Comparison of ENCODE assay signal across 8 mouse cellular contexts in the genomic region with DNA sequence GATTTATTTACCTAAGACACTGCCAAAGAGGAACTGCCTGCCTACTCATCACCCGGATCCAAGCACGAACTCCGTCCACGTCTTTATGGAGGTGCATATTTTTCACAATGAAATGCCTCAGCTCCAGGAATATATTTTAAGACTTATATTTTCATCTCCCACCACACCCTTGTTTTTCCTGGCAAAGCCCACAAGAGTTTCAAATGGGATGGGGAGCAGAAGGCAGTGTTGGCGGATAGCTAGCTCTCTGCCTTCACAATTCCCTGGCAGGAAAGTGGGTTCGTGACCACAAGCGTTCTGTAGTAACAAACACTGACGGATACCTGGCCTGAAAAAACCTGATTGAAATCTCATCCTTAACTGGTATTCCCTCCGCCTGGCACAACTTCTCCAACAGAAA. TPM values are rescaled to one million over a fixed set of nuclear protein-coding genes. Genes with fewer than 3 reads are reported as not detected.
DNase-seq lines count a peak whose midpoint lies in the region; ATAC-seq and TF ChIP-seq lines count a peak whose summit lies in the region.

No protein-coding gene starts in this region.

- H3K36me3 ChIP-seq in C2C12 (ENCODE audit: control insufficient read depth, insufficient read depth): peaks cover 6% of the 10 kb centered on the region
- H3K36me3 ChIP-seq in forebrain, embryonic 16.5 days (ENCODE audit: control insufficient read depth, insufficient read depth): peaks cover 2% of the 10 kb centered on the region; the same call in 1 of the 2 replicates
- H3K36me3 ChIP-seq in limb, embryonic 10.5 days: peaks cover 11% of the 10 kb centered on the region
- no peaks in the 10 kb centered on the region for H3K36me3 ChIP-seq in neural tube, embryonic 15.5 days

- H3K9ac ChIP-seq in forebrain, embryonic 16.5 days (replicated peaks; ENCODE audit: low read depth, low read length): peak overlapping the region; percentile 90
- H3K9ac ChIP-seq in neural tube, embryonic 15.5 days (replicated peaks): peak overlapping the region; percentile 82

- H3K4me2 ChIP-seq in forebrain, embryonic 16.5 days (ENCODE audit: low read length): peak overlapping the region; percentile 91
- H3K4me2 ChIP-seq in neural tube, embryonic 15.5 days: peak overlapping the region; percentile 75

- H3K27ac ChIP-seq in forebrain, embryonic 16.5 days (ENCODE audit: low read length): 0 out of 2 replicates have a peak overlapping the region, but pooled peaks have one; percentile 23
- peak overlapping the region; percentile 94; the same call in 1 of the 2 replicates for H3K27ac ChIP-seq in limb, embryonic 10.5 days
- no peak overlapping the region for H3K27ac ChIP-seq in neural tube, embryonic 15.5 days (replicated peaks)

- peaks cover 44% of the 10 kb centered on the region for H3K4me1 ChIP-seq in forebrain, embryonic 16.5 days (replicated peaks; ENCODE audit: control insufficient read depth, insufficient read depth, low read length)
- peaks cover 39% of the 10 kb centered on the region for H3K4me1 ChIP-seq in limb, embryonic 10.5 days
- H3K4me1 ChIP-seq in neural tube, embryonic 15.5 days: peaks cover 62% of the 10 kb centered on the region

- H3K79me2 ChIP-seq in C2C12 (ENCODE audit: control insufficient read depth, insufficient read depth): peaks cover 59% of the 10 kb centered on the region

- DNase-seq in frontal cortex, postnatal 10 days (ENCODE audit: low spot score in 2 of 2): no peak
- DNase-seq in limb, embryonic 10.5 days (ENCODE audit: low spot score): no peak
- no peak for DNase-seq in spleen, postnatal 4 days (ENCODE audit: low spot score in 2 of 2)
- no peak for DNase-seq in retina, postnatal 1 day

- H3ac ChIP-seq in C2C12 (ENCODE audit: control insufficient read depth, insufficient read length, low read depth): peak overlapping the region; percentile 82

- no peak for TF ChIP-seq CTCF in C2C12 (IDR thresholded peaks at IDR 0.05; ENCODE audit: control insufficient read depth, insufficient read depth, insufficient read length)

- H3K79me3 ChIP-seq in C2C12 (ENCODE audit: low read depth): peaks cover 43% of the 10 kb centered on the region

- H3K9me3 ChIP-seq in forebrain, embryonic 16.5 days (ENCODE audit: control insufficient read depth, low read length): no peaks in the 10 kb centered on the region
- no peaks in the 10 kb centered on the region for H3K9me3 ChIP-seq in limb, embryonic 10.5 days (replicated peaks)
- H3K9me3 ChIP-seq in neural tube, embryonic 15.5 days (replicated peaks): no peaks in the 10 kb centered on the region

- 42% methylated on average over 9 of the region's 9 CpGs for WGBS in forebrain, embryonic 16.5 days
- 57% methylated on average over 9 of the region's 9 CpGs for WGBS in limb, embryonic 10.5 days
- WGBS in neural tube, embryonic 15.5 days: 37% methylated on average over 9 of the region's 9 CpGs

- H3K4me3 ChIP-seq in C2C12 (ENCODE audit: insufficient read depth, poor library complexity, severe bottlenecking): peak overlapping the region; percentile 65
- H3K4me3 ChIP-seq in forebrain, embryonic 16.5 days (replicated peaks; ENCODE audit: low read length): peak overlapping the region; percentile 87
- H3K4me3 ChIP-seq in limb, embryonic 10.5 days: peak overlapping the region; percentile 91
- peak overlapping the region; percentile 82 for H3K4me3 ChIP-seq in neural tube, embryonic 15.5 days (replicated peaks)

- ATAC-seq in frontal cortex, adult (ENCODE audit: low TSS enrichment): peak; percentile 60
- ATAC-seq in forebrain, embryonic 16.5 days: no peak
- no peak for ATAC-seq in neural tube, embryonic 15.5 days (ENCODE audit: low FRiP score)

- H3K27me3 ChIP-seq in C2C12 (ENCODE audit: control insufficient read depth, insufficient read depth, insufficient read length): no peaks in the 10 kb centered on the region
- H3K27me3 ChIP-seq in forebrain, embryonic 16.5 days (replicated peaks; ENCODE audit: control insufficient read depth, insufficient read depth, low read length): no peaks in the 10 kb centered on the region
- no peaks in the 10 kb centered on the region for H3K27me3 ChIP-seq in limb, embryonic 10.5 days (ENCODE audit: low read depth, poor library complexity, severe bottlenecking)
- no peaks in the 10 kb centered on the region for H3K27me3 ChIP-seq in neural tube, embryonic 15.5 days (replicated peaks)

TF ChIP-seq in C2C12, 6 proteins besides CTCF, POLR2A, EP300 and RAD21:
- TF ChIP-seq MAX (IDR thresholded peaks at IDR 0.05) (no peak), USF1 (IDR thresholded peaks at IDR 0.05; ENCODE audit: low read depth) (no peak), FOSL1 (IDR thresholded peaks at IDR 0.05; ENCODE audit: insufficient read depth, low read length, poor library complexity, severe bottlenecking) (no peak), CEBPB (IDR thresholded peaks at IDR 0.05; ENCODE audit: low read depth) (no peak), MYOG (IDR thresholded peaks at IDR 0.05; ENCODE audit: control insufficient read depth, extremely low read depth, insufficient read length) (no peak), MYOD1 (IDR thresholded peaks at IDR 0.05; ENCODE audit: control insufficient read depth, insufficient read length, low read depth) (no peak)

RNA-seq across cellular contexts. Expression of gene 2310022B05Rik, which starts 1.4 kb away (rescaled TPM):
- 52.1 TPM for polyA plus RNA-seq in C2C12 (2012; fragmentation: generic; extraction: Trizol)
- 26.0 and 29.4 TPM in 2 replicates for polyA plus RNA-seq in forebrain, embryonic 16.5 days (2015; fragmentation: Nextera tagmentation; extraction: Ambion mirVana)
- polyA plus RNA-seq in limb, embryonic 10.5 days (2016; fragmentation: Nextera tagmentation; extraction: Ambion mirVana): 22.7 and 23.5 TPM in 2 replicates
- 15.4 and 16.1 TPM in 2 replicates for polyA plus RNA-seq in neural tube, embryonic 15.5 days (2015; fragmentation: Nextera tagmentation; extraction: Ambion mirVana)
